In the genomic region with DNA sequence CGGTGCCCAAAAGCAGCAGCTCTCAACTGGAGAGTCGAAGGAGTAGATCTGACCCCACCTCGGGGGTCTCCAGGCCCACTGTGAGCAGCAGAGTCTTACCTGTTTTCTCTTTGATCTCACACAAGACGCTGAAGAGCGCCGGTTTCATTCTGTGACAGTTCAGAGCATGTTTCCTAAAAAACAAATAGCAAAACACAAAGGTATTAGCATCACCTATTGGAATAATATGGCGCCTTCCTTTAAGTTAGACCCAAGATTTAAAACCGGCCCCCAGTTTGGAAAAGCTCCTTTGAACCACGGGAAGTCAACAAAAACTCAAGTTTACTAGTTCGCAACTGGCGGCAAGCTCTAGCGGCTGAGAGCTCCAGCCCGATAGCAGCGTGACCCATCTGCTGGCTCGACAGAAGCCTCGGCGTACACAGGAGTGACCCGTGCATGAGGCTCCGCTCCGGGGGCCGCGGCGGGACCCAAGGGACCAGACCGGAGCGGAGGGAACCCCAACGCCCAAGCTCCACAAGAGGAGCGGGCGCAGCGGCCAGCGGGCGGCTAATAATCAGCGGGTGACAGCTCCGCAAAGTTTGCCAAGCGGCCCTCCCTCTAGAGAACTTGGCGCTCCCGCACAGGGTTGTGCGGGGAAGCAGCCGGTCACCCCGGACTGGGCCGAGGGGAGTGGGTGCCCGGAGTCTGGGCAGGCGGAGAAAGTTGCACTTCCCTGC, we compare ENCODE assay signal across 8 mouse cellular contexts. TPM values are rescaled to one million over a fixed set of nuclear protein-coding genes. Genes with fewer than 3 reads are reported as not detected.
DNase-seq lines count a peak whose midpoint lies in the region; ATAC-seq and TF ChIP-seq lines count a peak whose summit lies in the region.

No protein-coding gene starts in this region.

- H3K9me3 ChIP-seq in lung, embryonic 14.5 days (ENCODE audit: low read depth, low read length) = no peaks in the 10 kb centered on the region

- no peak for ATAC-seq in lung, embryonic 14.5 days (ENCODE audit: insufficient read depth)

- intact Hi-C loops in left cerebral cortex, adult 2 months (cut with DNase I) = loop anchor here (5.0 to 10.0 kb wide), 2 partner anchors 124 to 396 kb away; no protein-coding TSS in a partner anchor

- peak overlapping the region; percentile 80 for H3K4me3 ChIP-seq in left cerebral cortex, adult 2 months
- peak overlapping the region; percentile 95 for H3K4me3 ChIP-seq in lung, embryonic 14.5 days (ENCODE audit: low read depth, low read length)

- H3K27ac ChIP-seq in left cerebral cortex, adult 2 months = peak overlapping the region; percentile 38
- peak overlapping the region; percentile 99 for H3K27ac ChIP-seq in lung, embryonic 14.5 days (ENCODE audit: low read depth)

- peak overlapping the region; percentile 95 for H3K9ac ChIP-seq in lung, embryonic 14.5 days

- H3K4me2 ChIP-seq in lung, embryonic 14.5 days = peak overlapping the region; percentile 77

- H3K27me3 ChIP-seq in lung, embryonic 14.5 days (ENCODE audit: insufficient read depth, low read length) = 0 out of 2 replicates have a peak, but pooled peaks cover 2% of the 10 kb centered on the region

- peak in 1 of 2 experiments; percentile 28 for DNase-seq in left cerebral cortex, adult 2 months (ENCODE audit: extremely low spot score in 1 of 2, low spot score in 2 of 2)
- DNase-seq in left cerebral cortex, adult 11 months (ENCODE audit: low spot score) = no peak
- peak; percentile 53 for DNase-seq in embryo, embryonic 10 days (ENCODE audit: low spot score)
- peak; percentile 45 to 70 for DNase-seq in heart, adult 18-20 months
- peak; percentile 55 for DNase-seq in kidney, adult 18-20 months
- peak; percentile 65 for DNase-seq in lung, embryonic 14.5 days
- peak; percentile 10 for DNase-seq in ovary, postnatal 14 days (ENCODE audit: low spot score)
- DNase-seq in thymus, postnatal 36 days = peak; percentile 14 to 30

- no peak for TF ChIP-seq CTCF in left cerebral cortex, adult 2 months (IDR thresholded peaks at IDR 0.05)
- no peak for TF ChIP-seq CTCF in lung, embryonic 14.5 days (IDR thresholded peaks at IDR 0.05; ENCODE audit: low read depth)

- H3K36me3 ChIP-seq in lung, embryonic 14.5 days (ENCODE audit: insufficient read depth) = no peaks in the 10 kb centered on the region

- under 1% methylated on average over 42 of the region's 42 CpGs for WGBS in lung, embryonic 14.5 days

- H3K4me1 ChIP-seq in lung, embryonic 14.5 days (ENCODE audit: insufficient read depth) = 0 out of 2 replicates have a peak, but pooled peaks cover 5% of the 10 kb centered on the region

RNA-seq across cellular contexts. Expression of a gene that starts 2.1 kb away (rescaled TPM):
- 10 to 100 TPM; 10.8 to 15.8 TPM for total RNA-seq in left cerebral cortex, adult 2 months (2021)
- 10 to 100 TPM in 1 of 2 experiments, 1 to 10 TPM in 1; 8.2 to 11.0 TPM for total RNA-seq in heart, adult 18-20 months (2021)
- polyA plus RNA-seq in lung, embryonic 14.5 days (2014; fragmentation: Nextera tagmentation; extraction: Ambion mirVana) = 37.5 and 38.4 TPM in 2 replicates

RNA-seq across cellular contexts. Expression of a gene that starts 35.7 kb away (rescaled TPM):
- total RNA-seq in left cerebral cortex, adult 2 months (2021) = 10 to 100 TPM; 61.2 to 64.2 TPM
- 10 to 100 TPM; 71.8 to 74.5 TPM for total RNA-seq in heart, adult 18-20 months (2021)
- polyA plus RNA-seq in lung, embryonic 14.5 days (2014; fragmentation: Nextera tagmentation; extraction: Ambion mirVana) = 93.3 and 97.1 TPM in 2 replicates
